Mouse (Mus musculus): Measurements from ENCODE around the gene Mvb12a. TPM values are rescaled to one million over a fixed set of nuclear protein-coding genes. Genes with fewer than 3 reads are reported as not detected.
A peak's percentile ranks its signal among the peaks of the same experiment; 100 is the strongest.

Gene Mvb12a
- polyA plus RNA-seq, 1 experiment from 2014 or later, result 69.0 TPM

- 16% methylated on average over 6 of the region's 6 CpGs for WGBS
- H3K9me3 ChIP-seq, result no peaks in the 10 kb centered on the region
- H3K4me3 ChIP-seq, result peak overlapping the region; percentile 60
- peaks cover 34% of the 10 kb centered on the region for H3K27me3 ChIP-seq
- no peak for ATAC-seq (ENCODE audit: insufficient number of reproducible peaks, insufficient read depth, low FRiP score, low TSS enrichment)
- H3K9ac ChIP-seq, result peak overlapping the region; percentile 46; the same call in 1 of the 2 replicates
- H3K4me2 ChIP-seq (replicated peaks), result peak overlapping the region; percentile 70
- H3K36me3 ChIP-seq, result no peaks in the 10 kb centered on the region
- peaks cover 19% of the 10 kb centered on the region; the same call in 1 of the 2 replicates for H3K4me1 ChIP-seq
- no peak overlapping the region for H3K27ac ChIP-seq
Observed at GRCm38 (mm10) chr8:71568941-71569340, 26.2 kb downstream of the Mvb12a start.

GRCm38 (mm10) chr8:71569366-71570290 lies 26.9 kb downstream of the Mvb12a start:
- H3K27ac ChIP-seq, result peak overlapping the region; percentile 76
- H3K4me3 ChIP-seq, result peak overlapping the region; percentile 60
- peak overlapping the region; percentile 62 for H3K9ac ChIP-seq
- no peaks in the 10 kb centered on the region for H3K36me3 ChIP-seq
- peak overlapping the region; percentile 70 for H3K4me2 ChIP-seq (replicated peaks)
- ATAC-seq (ENCODE audit: insufficient number of reproducible peaks, insufficient read depth, low FRiP score, low TSS enrichment), result peak; percentile 74
- peaks cover 32% of the 10 kb centered on the region for H3K27me3 ChIP-seq
- WGBS, result under 1% methylated on average over 51 of the region's 51 CpGs
- peaks cover 19% of the 10 kb centered on the region; the same call in 1 of the 2 replicates for H3K4me1 ChIP-seq
- H3K9me3 ChIP-seq, result no peaks in the 10 kb centered on the region

DNA sequence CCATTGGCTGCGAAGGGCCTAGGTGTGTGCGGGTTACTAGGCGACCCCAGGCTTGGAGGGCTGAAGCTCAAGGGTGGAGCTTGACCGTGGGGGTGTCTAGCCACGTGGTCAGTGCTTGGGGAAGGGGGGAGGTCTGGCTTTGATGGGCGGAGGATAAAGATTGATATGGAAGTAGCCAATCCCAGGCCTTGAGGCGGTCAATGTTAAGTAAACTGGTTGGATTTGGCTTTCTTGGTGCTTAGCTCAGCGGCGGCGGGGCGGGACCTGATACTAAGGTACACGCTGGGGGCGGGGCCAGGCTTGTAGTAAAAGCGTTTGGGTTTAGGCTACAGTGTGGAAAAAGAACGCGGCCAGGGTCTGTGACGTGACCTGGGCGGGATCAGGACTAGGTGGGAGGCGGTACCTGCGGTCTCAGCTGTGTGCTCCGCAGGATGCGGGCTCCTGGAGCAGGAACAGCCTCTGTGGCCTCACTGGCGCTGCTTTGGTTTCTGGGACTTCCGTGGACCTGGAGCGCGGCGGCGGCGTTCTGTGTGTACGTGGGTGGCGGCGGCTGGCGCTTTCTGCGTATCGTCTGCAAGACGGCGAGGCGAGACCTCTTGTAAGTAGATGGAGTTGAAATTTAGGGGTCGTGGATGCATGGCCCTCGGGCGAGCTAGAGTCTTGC lies 27.7 kb downstream of the Mvb12a start:
- Histone ChIP-seq H3K27ac (peak overlapping the region; percentile 76), H3K4me2 (replicated peaks) (peak overlapping the region; percentile 70), H3K4me3 (peak overlapping the region; percentile 60), H3K9me3 (no peaks in the 10 kb centered on the region), H3K4me1 (peaks cover 19% of the 10 kb centered on the region; the same call in 1 of the 2 replicates), H3K27me3 (peaks cover 29% of the 10 kb centered on the region), H3K9ac (peak overlapping the region; percentile 62), H3K36me3 (no peaks in the 10 kb centered on the region)
- WGBS, result under 1% methylated on average over 41 of the region's 41 CpGs
- peak; percentile 89 for ATAC-seq (ENCODE audit: insufficient number of reproducible peaks, insufficient read depth, low FRiP score, low TSS enrichment)

DNA sequence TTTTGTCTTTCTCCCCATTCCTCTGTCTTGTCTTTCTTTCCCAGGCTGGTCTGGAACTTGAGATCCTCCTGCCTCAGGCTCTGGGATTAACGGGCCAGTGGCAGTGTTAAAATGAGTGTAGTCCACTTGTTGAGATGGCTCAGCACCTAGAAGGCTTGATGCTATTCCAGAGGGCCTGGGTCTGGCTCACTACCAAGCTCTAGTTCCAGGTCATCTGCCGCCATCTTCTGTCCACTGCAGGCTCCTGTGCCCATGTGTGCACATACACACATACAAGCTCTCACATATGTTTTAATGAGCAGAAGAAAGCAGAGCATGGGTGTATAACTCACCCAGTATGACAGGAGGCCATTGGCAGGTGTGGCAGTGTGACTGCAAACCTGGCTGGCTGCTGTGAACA lies 29.4 kb downstream of the Mvb12a start:
- Histone ChIP-seq H3K4me1 (peaks cover 19% of the 10 kb centered on the region; the same call in 1 of the 2 replicates), H3K9ac (no peak overlapping the region), H3K27me3 (peaks cover 23% of the 10 kb centered on the region), H3K27ac (no peak overlapping the region), H3K4me2 (replicated peaks) (no peak overlapping the region), H3K9me3 (no peaks in the 10 kb centered on the region), H3K36me3 (no peaks in the 10 kb centered on the region), H3K4me3 (no peak overlapping the region)
- ATAC-seq (ENCODE audit: insufficient number of reproducible peaks, insufficient read depth, low FRiP score, low TSS enrichment), result no peak
- 91% methylated on average over 2 of the region's 2 CpGs for WGBS

GRCm38 (mm10) chr8:71572847-71573633 lies 30.3 kb downstream of the Mvb12a start:
- H3K27me3 ChIP-seq, result peaks cover 15% of the 10 kb centered on the region
- H3K4me3 ChIP-seq, result no peak overlapping the region
- no peaks in the 10 kb centered on the region for H3K36me3 ChIP-seq
- H3K27ac ChIP-seq, result peak overlapping the region; percentile 3; the same call in 1 of the 2 replicates
- peak overlapping the region; percentile 24; the same call in 1 of the 2 replicates for H3K9ac ChIP-seq
- H3K4me1 ChIP-seq, result peaks cover 19% of the 10 kb centered on the region; the same call in 1 of the 2 replicates
- ATAC-seq (ENCODE audit: insufficient number of reproducible peaks, insufficient read depth, low FRiP score, low TSS enrichment), result no peak
- no peak overlapping the region; the same call in 1 of the 2 replicates for H3K4me2 ChIP-seq (replicated peaks)
- H3K9me3 ChIP-seq, result no peaks in the 10 kb centered on the region
- WGBS, result 77% methylated on average over 9 of the region's 9 CpGs

GRCm38 (mm10) chr8:71574426-71574825 lies 31.7 kb downstream of the Mvb12a start:
- Histone ChIP-seq H3K36me3 (no peaks in the 10 kb centered on the region), H3K27ac (no peak overlapping the region), H3K4me3 (no peak overlapping the region), H3K27me3 (0 out of 2 replicates have a peak, but pooled peaks cover 1% of the 10 kb centered on the region), H3K9ac (no peak overlapping the region), H3K4me2 (replicated peaks) (no peak overlapping the region), H3K9me3 (no peaks in the 10 kb centered on the region), H3K4me1 (peaks cover 10% of the 10 kb centered on the region; the same call in 1 of the 2 replicates)
- ATAC-seq (ENCODE audit: insufficient number of reproducible peaks, insufficient read depth, low FRiP score, low TSS enrichment), result no peak
- 78% methylated on average over 7 of the region's 7 CpGs for WGBS

DNA sequence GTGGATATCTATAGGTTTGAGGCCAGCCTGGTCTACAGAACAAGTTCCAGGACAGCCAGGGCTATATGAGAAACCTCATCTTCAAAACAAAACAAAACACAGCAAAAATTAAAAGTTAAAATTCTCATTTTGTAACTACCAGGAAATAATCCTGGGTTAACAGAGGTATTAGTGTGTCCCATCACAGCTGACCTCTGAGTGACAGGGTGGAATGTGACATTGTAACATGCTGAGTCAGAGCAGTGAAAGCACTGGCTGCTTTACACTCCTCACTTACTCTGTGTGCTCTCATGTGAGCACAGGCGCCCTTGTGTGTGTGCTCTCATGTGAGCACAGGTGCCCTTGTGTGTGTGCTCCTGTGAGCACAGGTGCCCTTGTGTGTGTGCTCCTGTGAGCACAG lies 32.3 kb downstream of the Mvb12a start:
- no peak overlapping the region for H3K27ac ChIP-seq
- H3K9me3 ChIP-seq, result no peaks in the 10 kb centered on the region
- H3K9ac ChIP-seq, result no peak overlapping the region
- no peak overlapping the region for H3K4me2 ChIP-seq (replicated peaks)
- H3K4me1 ChIP-seq, result peaks cover 10% of the 10 kb centered on the region; the same call in 1 of the 2 replicates
- H3K27me3 ChIP-seq, result no peaks in the 10 kb centered on the region
- 56% methylated on average over 1 of the region's 1 CpGs for WGBS
- no peak for ATAC-seq (ENCODE audit: insufficient number of reproducible peaks, insufficient read depth, low FRiP score, low TSS enrichment)
- H3K4me3 ChIP-seq, result no peak overlapping the region
- no peaks in the 10 kb centered on the region for H3K36me3 ChIP-seq

GRCm38 (mm10) chr8:71577856-71578387 lies 35.2 kb downstream of the Mvb12a start:
- Histone ChIP-seq H3K4me1 (no peaks in the 10 kb centered on the region), H3K9ac (no peak overlapping the region), H3K4me3 (no peak overlapping the region), H3K4me2 (replicated peaks) (no peak overlapping the region), H3K27me3 (peaks cover 4% of the 10 kb centered on the region; the same call in 1 of the 2 replicates), H3K27ac (no peak overlapping the region), H3K9me3 (no peaks in the 10 kb centered on the region), H3K36me3 (peaks cover 14% of the 10 kb centered on the region; the same call in 1 of the 2 replicates)
- 71% methylated on average over 4 of the region's 4 CpGs for WGBS
- no peak for ATAC-seq (ENCODE audit: insufficient number of reproducible peaks, insufficient read depth, low FRiP score, low TSS enrichment)

DNA sequence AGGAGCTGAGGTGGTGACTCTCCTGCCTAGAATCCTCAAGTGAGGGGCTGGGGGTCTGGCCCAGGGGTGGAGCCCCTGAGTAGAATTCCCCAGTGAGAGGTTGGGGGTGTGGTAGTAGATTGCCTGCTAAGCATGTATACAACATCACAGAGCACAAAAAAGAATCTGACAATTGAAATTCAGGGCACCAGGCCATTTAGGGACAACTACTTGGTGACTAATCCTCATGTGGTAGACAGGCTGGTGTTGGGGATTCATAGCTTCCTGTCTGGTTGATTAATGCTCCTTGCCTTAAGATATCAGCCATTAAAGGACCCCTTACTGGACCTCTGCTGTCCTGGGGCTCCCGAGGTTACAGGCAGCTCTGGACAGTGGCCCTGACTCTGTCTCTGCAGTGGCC lies 36.3 kb downstream of the Mvb12a start:
- H3K4me1 ChIP-seq, result no peaks in the 10 kb centered on the region
- WGBS, result 65% methylated on average over 1 of the region's 1 CpGs
- H3K27me3 ChIP-seq, result peaks cover 4% of the 10 kb centered on the region; the same call in 1 of the 2 replicates
- H3K9ac ChIP-seq, result no peak overlapping the region
- H3K4me3 ChIP-seq, result no peak overlapping the region
- H3K9me3 ChIP-seq, result no peaks in the 10 kb centered on the region
- no peak for ATAC-seq (ENCODE audit: insufficient number of reproducible peaks, insufficient read depth, low FRiP score, low TSS enrichment)
- H3K4me2 ChIP-seq (replicated peaks), result no peak overlapping the region
- no peak overlapping the region for H3K27ac ChIP-seq
- H3K36me3 ChIP-seq, result peaks cover 14% of the 10 kb centered on the region; the same call in 1 of the 2 replicates

DNA sequence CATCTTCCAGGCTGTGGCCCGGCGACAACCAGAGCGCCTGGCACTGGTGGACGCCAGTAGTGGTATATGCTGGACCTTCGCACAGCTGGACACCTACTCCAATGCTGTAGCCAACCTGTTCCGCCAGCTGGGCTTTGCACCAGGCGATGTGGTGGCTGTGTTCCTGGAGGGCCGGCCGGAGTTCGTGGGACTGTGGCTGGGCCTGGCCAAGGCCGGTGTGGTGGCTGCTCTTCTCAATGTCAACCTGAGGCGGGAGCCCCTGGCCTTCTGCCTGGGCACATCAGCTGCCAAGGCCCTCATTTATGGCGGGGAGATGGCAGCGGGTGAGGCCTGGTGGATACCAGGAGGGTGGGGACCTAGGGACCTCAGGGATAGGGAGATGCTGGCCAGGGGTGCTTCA lies 36.8 kb downstream of the Mvb12a start:
- ATAC-seq (ENCODE audit: insufficient number of reproducible peaks, insufficient read depth, low FRiP score, low TSS enrichment), result no peak
- Histone ChIP-seq H3K4me2 (replicated peaks) (no peak overlapping the region), H3K4me1 (no peaks in the 10 kb centered on the region), H3K4me3 (no peak overlapping the region), H3K27ac (no peak overlapping the region), H3K36me3 (peaks cover 19% of the 10 kb centered on the region), H3K9ac (no peak overlapping the region), H3K27me3 (peaks cover 4% of the 10 kb centered on the region; the same call in 1 of the 2 replicates), H3K9me3 (no peaks in the 10 kb centered on the region)
- WGBS, result 85% methylated on average over 14 of the region's 14 CpGs

GRCm38 (mm10) chr8:71580201-71580600 lies 37.5 kb downstream of the Mvb12a start:
- Histone ChIP-seq H3K36me3 (peaks cover 26% of the 10 kb centered on the region), H3K27me3 (peaks cover 4% of the 10 kb centered on the region; the same call in 1 of the 2 replicates), H3K4me3 (no peak overlapping the region), H3K4me2 (replicated peaks) (no peak overlapping the region), H3K27ac (no peak overlapping the region), H3K4me1 (no peaks in the 10 kb centered on the region), H3K9ac (no peak overlapping the region), H3K9me3 (no peaks in the 10 kb centered on the region)
- no peak for ATAC-seq (ENCODE audit: insufficient number of reproducible peaks, insufficient read depth, low FRiP score, low TSS enrichment)
- WGBS, result 33% methylated on average over 9 of the region's 9 CpGs

All from embryonic facial prominence, embryonic 12.5 days (tissue).